Mouse (Mus musculus) lung, postnatal 0 days (tissue): ENCODE results near the gene Tdrd3.

ENCODE experiments used
- CTCF ChIP-seq: IDR thresholded peaks from 2 replicates; pipeline ENCODE4 v1.5.1; 2016; ENCODE audit warnings: antibody characterized with exemption, mild to moderate bottlenecking
- EP300 ChIP-seq: IDR thresholded peaks from 2 replicates; pipeline ENCODE4 v1.6.1; 2016; ENCODE audit warnings: antibody characterized with exemption, mild to moderate bottlenecking, control low read depth

- TF ChIP-seq CTCF (no peak), EP300 (no peak)
Measured at GRCm38 (mm10) chr14:87572453-87572852, 156.0 kb downstream of the Tdrd3 start.
